Mouse (Mus musculus) CH12.LX (cell line): ENCODE results near the gene Slc46a2. TPM values are rescaled to one million over a fixed set of nuclear protein-coding genes. Genes with fewer than 3 reads are reported as not detected.

ENCODE experiments used
- DNase-seq: peaks from one replicate; pipeline ENCODE4 v3.0.0-alpha.2; 2013; ENCODE audit errors: extremely low read depth
- H3K27ac ChIP-seq: 2 replicates; pipeline ENCODE4 v1.5.1; 2012; ENCODE audit warnings: low read depth, mild to moderate bottlenecking, control low read depth, moderate library complexity; ENCODE audit not compliant: insufficient read depth
- H3K27me3 ChIP-seq: replicated peaks from 2 replicates; pipeline ENCODE3; 2012; ENCODE audit warnings: inconsistent platforms
- H3K36me3 ChIP-seq, 2 experiments: replicated peaks in 1 of 2; 2 replicates each; pipeline versions ENCODE3 to v1.6.1; 2012; ENCODE audit warnings: inconsistent platforms in 1 of 2, low read length in 1 of 2, mild to moderate bottlenecking in 1 of 2, mixed read lengths in 1 of 2, moderate library complexity in 1 of 2; ENCODE audit not compliant: control insufficient read depth in 1 of 2, insufficient read depth in 1 of 2
- H3K4me1 ChIP-seq, 2 experiments: 2 replicates each; pipeline ENCODE4 v1.6.1; 2012; ENCODE audit warnings: inconsistent platforms in 1 of 2, moderate library complexity in 1 of 2; ENCODE audit not compliant: insufficient read depth in 2 of 2, control insufficient read depth in 1 of 2
- H3K4me2 ChIP-seq: 2 replicates; pipeline ENCODE4 v1.6.1; 2012; ENCODE audit warnings: low read depth, mild to moderate bottlenecking, control low read depth; ENCODE audit not compliant: poor library complexity, insufficient read depth, severe bottlenecking
- H3K4me3 ChIP-seq, 3 experiments: fragments of 150-350 bp in 1 of 3; sonication (generic) in 1 of 3; replicated peaks in 1 of 3; 2 replicates each; pipeline versions ENCODE3 to v1.5.1; 2011 to 2012; ENCODE audit warnings: low read depth in 2 of 3, low read length in 2 of 3, mild to moderate bottlenecking in 2 of 3, moderate library complexity in 2 of 3, control low read depth in 1 of 3, improper control_type of control experiment in 1 of 3, inconsistent platforms in 1 of 3, mixed read lengths in 1 of 3; ENCODE audit not compliant: poor library complexity in 1 of 3
- H3K79me2 ChIP-seq: replicated peaks from 2 replicates; pipeline ENCODE4 v1.6.1; 2012; ENCODE audit warnings: mild to moderate bottlenecking, moderate library complexity; ENCODE audit not compliant: control insufficient read depth, poor library complexity, insufficient read depth, severe bottlenecking; ENCODE audit errors: extremely low read depth
- H3K9ac ChIP-seq: 2 replicates; pipeline ENCODE4 v1.6.1; 2012; ENCODE audit warnings: low read depth, mild to moderate bottlenecking, control low read depth, moderate library complexity; ENCODE audit not compliant: insufficient read depth
- H3K9me3 ChIP-seq: replicated peaks from 2 replicates; pipeline ENCODE3; 2012; ENCODE audit warnings: low read length, inconsistent platforms, mixed read lengths
- CHD1 ChIP-seq: IDR thresholded peaks from 2 replicates; pipeline ENCODE4 v1.6.1; 2012; ENCODE audit warnings: low read depth, low read length, improper control_type of control experiment, inconsistent platforms
- CHD2 ChIP-seq: IDR thresholded peaks from 2 replicates; pipeline ENCODE4 v1.6.1; 2011; ENCODE audit warnings: low read length, improper control_type of control experiment
- CTCF ChIP-seq, 2 experiments: IDR thresholded peaks in 1 of 2; conservative IDR thresholded peaks in 1 of 2; 2 replicates each; pipeline ENCODE4 v1.5.1; 2011 to 2012; ENCODE audit warnings: low read depth in 2 of 2, low read length in 2 of 2, improper control_type of control experiment in 1 of 2, inconsistent platforms in 1 of 2, mild to moderate bottlenecking in 1 of 2, moderate library complexity in 1 of 2
- E2F4 ChIP-seq: IDR thresholded peaks from 2 replicates; pipeline ENCODE4 v1.6.1; 2011; ENCODE audit warnings: low read depth, low read length, improper control_type of control experiment; ENCODE audit not compliant: insufficient replicate concordance
- EP300 ChIP-seq: IDR thresholded peaks from 2 replicates; pipeline ENCODE4 v1.6.1; 2011; ENCODE audit warnings: low read length, improper control_type of control experiment
- ETS1 ChIP-seq: conservative IDR thresholded peaks from 2 replicates; pipeline ENCODE4 v1.6.1; 2012; ENCODE audit warnings: low read depth, mild to moderate bottlenecking, inconsistent platforms, low read length, improper control_type of control experiment, moderate library complexity
- JUN ChIP-seq: IDR thresholded peaks from 2 replicates; pipeline ENCODE4 v1.6.1; 2011; ENCODE audit warnings: low read depth, mild to moderate bottlenecking, low read length, improper control_type of control experiment, moderate library complexity; ENCODE audit not compliant: insufficient read depth
- JUND ChIP-seq: conservative IDR thresholded peaks from 2 replicates; pipeline ENCODE4 v1.6.1; 2011; ENCODE audit warnings: low read depth, low read length, improper control_type of control experiment
- MXI1 ChIP-seq: IDR thresholded peaks from 2 replicates; pipeline ENCODE4 v1.6.1; 2011; ENCODE audit warnings: mild to moderate bottlenecking, low read depth, low read length, improper control_type of control experiment
- NELFE ChIP-seq: IDR thresholded peaks from 2 replicates; pipeline ENCODE4 v1.6.1; 2011; ENCODE audit warnings: low read depth, low read length, improper control_type of control experiment
- NRF1 ChIP-seq: IDR thresholded peaks from 2 replicates; pipeline ENCODE4 v1.6.1; 2014; ENCODE audit warnings: low read depth, mild to moderate bottlenecking, inconsistent platforms, low read length, improper control_type of control experiment, moderate library complexity
- PAX5 ChIP-seq: IDR thresholded peaks from 2 replicates; pipeline ENCODE4 v1.6.1; 2012; ENCODE audit warnings: low read length, inconsistent platforms, mixed read lengths
- POLR2A ChIP-seq: IDR thresholded peaks from 2 replicates; pipeline ENCODE4 v1.6.1; 2011; ENCODE audit warnings: low read depth, mild to moderate bottlenecking, improper control_type of control experiment, low read length
- POLR2AphosphoS2 ChIP-seq: IDR thresholded peaks from 2 replicates; pipeline ENCODE4 v1.6.1; 2011; ENCODE audit warnings: low read depth, low read length, improper control_type of control experiment
- RAD21 ChIP-seq: IDR thresholded peaks from 2 replicates; pipeline ENCODE4 v1.6.1; 2011; ENCODE audit warnings: low read depth, mild to moderate bottlenecking, low read length, improper control_type of control experiment, moderate library complexity
- RCOR1 ChIP-seq: conservative IDR thresholded peaks from 2 replicates; pipeline ENCODE4 v1.6.1; 2012; ENCODE audit warnings: low read depth, mild to moderate bottlenecking, inconsistent platforms, low read length, improper control_type of control experiment
- SMC3 ChIP-seq: IDR thresholded peaks from 2 replicates; pipeline ENCODE4 v1.6.1; 2011; ENCODE audit warnings: low read depth, low read length, improper control_type of control experiment
- USF1 ChIP-seq: IDR thresholded peaks from 2 replicates; pipeline ENCODE4 v1.6.1; 2014; ENCODE audit warnings: low read depth, mild to moderate bottlenecking, inconsistent platforms, low read length, improper control_type of control experiment
- ZC3H11A ChIP-seq: IDR thresholded peaks from 2 replicates; pipeline ENCODE4 v1.6.1; 2012; ENCODE audit warnings: low read depth, mild to moderate bottlenecking, inconsistent platforms, low read length, improper control_type of control experiment
- ZKSCAN1 ChIP-seq: IDR thresholded peaks from 2 replicates; pipeline ENCODE4 v1.6.1; 2012; ENCODE audit warnings: low read depth, inconsistent platforms, low read length, improper control_type of control experiment, borderline replicate concordance
- ZMIZ1 ChIP-seq: IDR thresholded peaks from 2 replicates; pipeline ENCODE4 v1.6.1; 2012; ENCODE audit warnings: low read depth, mild to moderate bottlenecking, inconsistent platforms, low read length, improper control_type of control experiment
- dilution Hi-C: fragments of 300-500 bp; cut with MboI; formaldehyde crosslinking; loops from 2 replicates; pipeline ENCODE4 v1.14.3; 2020; ENCODE audit warnings: low sequenced_read_pairs; ENCODE audit not compliant: extremely low pct_unique_long_range_greater_than_20kb, extremely low pct_ligation_motif_present
- in situ Hi-C: fragments of 300-500 bp; cut with MboI; formaldehyde crosslinking; loops from 3 replicates; pipeline ENCODE4 v1.14.3; 2019; ENCODE audit warnings: low sequenced_read_pairs, low pct_ligation_motif_present, low pct_unique_long_range_greater_than_20kb, mixed read lengths
- polyA plus RNA-seq: library from polyadenylated mRNA; unstranded; fragments of >175 nt; gene quantifications from 2 replicates; pipeline ENCODE4 v1.2.1, GENCODE M21; 2012; ENCODE audit warnings: low read depth; ENCODE audit not compliant: insufficient read length
- total RNA-seq, 2 experiments: library from RNA; depleted of rRNA; stranded (reverse); fragments of 300-350 nt in 1 of 2; fragments of >200 nt in 1 of 2; gene quantifications; 2 replicates each; pipeline ENCODE4 v1.2.3; 2012 to 2014

Gene Slc46a2
- total and polyA plus RNA-seq, 3 experiments = not detected

GRCm38 (mm10) chr4:59902547-59902946, 12.3 kb downstream of the Slc46a2 start:
- no peaks in the 10 kb centered on the region for H3K27me3 ChIP-seq
- no peaks in the 10 kb centered on the region for H3K9me3 ChIP-seq
- DNase-seq = no peak
- no peak for TF ChIP-seq POLR2A
- peak; percentile 40 for TF ChIP-seq SMC3
- TF ChIP-seq CTCF (conservative IDR thresholded peaks at IDR 0.05 in 1 of 2, IDR thresholded peaks at IDR 0.05 in 1 of 2; ENCODE audit: low read depth in 2 of 2, low read length in 2 of 2) = peak in 1 of 2 experiments; percentile 58; a peak in 2 of 4 replicates
- dilution Hi-C loops (no loop called here), in situ Hi-C loops (no loop called here)
- H3K4me2 ChIP-seq = no peak overlapping the region
- H3K4me3 ChIP-seq = no peak overlapping the region
- no peak overlapping the region for H3K9ac ChIP-seq
- peaks cover 16 to 57% of the 10 kb centered on the region in 2 experiments for H3K36me3 ChIP-seq
- no peak overlapping the region for H3K27ac ChIP-seq
- H3K4me1 ChIP-seq = peaks cover 0 to under 1% of the 10 kb centered on the region in 2 experiments; a peak in 1 of 4 replicates
- no peaks in the 10 kb centered on the region for H3K79me2 ChIP-seq

- dilution Hi-C loops = no loop called here
- no peak for TF ChIP-seq POLR2AphosphoS2
- TF ChIP-seq JUND = no peak
- no peak for TF ChIP-seq CHD2
- no peak for TF ChIP-seq EP300
- no peak for TF ChIP-seq SMC3
- TF ChIP-seq RCOR1 = no peak
- no peak for TF ChIP-seq MXI1
- TF ChIP-seq NRF1 = no peak
- no peak for TF ChIP-seq CHD1
- no peak for TF ChIP-seq ETS1
- TF ChIP-seq PAX5 = no peak
- TF ChIP-seq NELFE = no peak
- TF ChIP-seq JUN = no peak
- TF ChIP-seq POLR2A = no peak
- no peak for TF ChIP-seq RAD21
- no peak for TF ChIP-seq ZMIZ1
- no peak for TF ChIP-seq ZC3H11A
- TF ChIP-seq E2F4 = no peak
- TF ChIP-seq ZKSCAN1 = no peak
- no peak for TF ChIP-seq USF1
- TF ChIP-seq, all 38 proteins: peak for 0
Observed at GRCm38 (mm10) chr4:59901810-59902209, 13.0 kb downstream of the Slc46a2 start.

More at GRCm38 (mm10) chr4:59901810-59902209, 13.0 kb downstream of the Slc46a2 start:
- H3K4me1 ChIP-seq = no peaks in the 10 kb centered on the region
- no peaks in the 10 kb centered on the region for H3K27me3 ChIP-seq
- no peak for DNase-seq
- in situ Hi-C loops = no loop called here
- H3K9me3 ChIP-seq = no peaks in the 10 kb centered on the region
- no peak overlapping the region for H3K9ac ChIP-seq
- H3K4me2 ChIP-seq = no peak overlapping the region
- H3K79me2 ChIP-seq = no peaks in the 10 kb centered on the region
- peaks cover 22 to 64% of the 10 kb centered on the region in 2 experiments for H3K36me3 ChIP-seq
- H3K4me3 ChIP-seq = no peak overlapping the region
- H3K27ac ChIP-seq = no peak overlapping the region
